Mouse (Mus musculus) hindbrain, embryonic 14.5 days (tissue): ENCODE measurements around the gene Klhl32. TPM values are rescaled to one million over a fixed set of nuclear protein-coding genes. Genes with fewer than 3 reads are reported as not detected.
"Not testable (repeated sequence)": the region's sequence is repeated elsewhere in the genome, so short reads cannot be mapped to it uniquely, and the experiment has no call there.

ENCODE experiments used
- ATAC-seq: fragments of 200-750 bp; cut with Nextera tagmentation; 2 replicates; pipeline ENCODE4 v1.8.0; 2017; ENCODE audit warnings: moderate number of reproducible peaks, mild to moderate bottlenecking, moderate TSS enrichment, moderate library complexity; ENCODE audit not compliant: low FRiP score
- DNase-seq: peaks from one replicate; pipeline ENCODE4 v3.0.0-alpha.2; 2015; ENCODE audit warnings: low spot score
- H3K27ac ChIP-seq: fragments of 300-500 bp; sonication (generic); 2 replicates; pipeline ENCODE4 v1.5.1; 2014; ENCODE audit warnings: mild to moderate bottlenecking, moderate library complexity
- H3K27me3 ChIP-seq: fragments of 300-500 bp; sonication (generic); 2 replicates; pipeline ENCODE4 v1.6.1; 2014; ENCODE audit warnings: mild to moderate bottlenecking, low read length, mixed read lengths; ENCODE audit not compliant: control insufficient read depth, insufficient read depth
- H3K36me3 ChIP-seq: fragments of 300-500 bp; sonication (generic); replicated peaks from 2 replicates; pipeline ENCODE4 v1.6.1; 2014; ENCODE audit not compliant: control insufficient read depth, insufficient read depth
- H3K4me1 ChIP-seq: fragments of 300-500 bp; sonication (generic); replicated peaks from 2 replicates; pipeline ENCODE4 v1.6.1; 2014; ENCODE audit warnings: antibody characterized with exemption, low read length, mixed read lengths; ENCODE audit not compliant: control insufficient read depth, insufficient read depth
- H3K4me2 ChIP-seq: fragments of 300-500 bp; sonication (generic); replicated peaks from 2 replicates; pipeline ENCODE4 v1.6.1; 2014; ENCODE audit warnings: mild to moderate bottlenecking, moderate library complexity
- H3K4me3 ChIP-seq: fragments of 300-500 bp; sonication (generic); replicated peaks from 2 replicates; pipeline ENCODE4 v1.5.1; 2014; ENCODE audit warnings: mild to moderate bottlenecking, low read length
- H3K9ac ChIP-seq: fragments of 300-500 bp; sonication (generic); 2 replicates; pipeline ENCODE4 v1.6.1; 2014
- H3K9me3 ChIP-seq: fragments of 300-500 bp; sonication (generic); 2 replicates; pipeline ENCODE4 v1.6.1; 2016; ENCODE audit warnings: low read length; ENCODE audit not compliant: control insufficient read depth
- WGBS: fragments of 180-500 bp; shearing (Covaris S2); extraction: QIAGEN DNeasy Blood & Tissue Kit; methylation state at CpG from one replicate; pipeline ENCODE4 v1.1.7; 2014; 5-methylcytosine and 5-hydroxymethylcytosine counted together
- polyA plus RNA-seq: library from polyadenylated mRNA; unstranded; fragments of >200 nt; fragmentation: Nextera tagmentation; extraction: Ambion mirVana; gene quantifications from 2 replicates; pipeline ENCODE4 v1.2.1, GENCODE M21; 2014

The Klhl32 gene
- 29.8 and 31.2 TPM in 2 replicates for polyA plus RNA-seq

GRCm38 (mm10) chr4:24850401-24851325, at the start of gene Klhl32:
Klhl32 (minus strand) TSS chr4:24851124.
- H3K27me3 ChIP-seq, result no peaks in the 10 kb centered on the region
- ATAC-seq, result peak; percentile 94
- H3K4me1 ChIP-seq, result peaks cover 27% of the 10 kb centered on the region; the same call in 1 of the 2 replicates
- peak; percentile 84 for DNase-seq
- peak within 1 kb of the TSS; percentile 79 for H3K9ac ChIP-seq
- H3K27ac ChIP-seq, result peak within 1 kb of the TSS; percentile 93
- H3K4me3 ChIP-seq, result peak within 1 kb of the TSS; percentile 72
- under 1% methylated on average over 63 of the region's 63 CpGs for WGBS
- H3K4me2 ChIP-seq, result peak within 1 kb of the TSS; percentile 63
- no peaks in the 10 kb centered on the region for H3K36me3 ChIP-seq
- no peaks in the 10 kb centered on the region for H3K9me3 ChIP-seq

GRCm38 (mm10) chr4:24899146-24899545, 48.2 kb upstream of the Klhl32 start:
- H3K4me1 ChIP-seq, result peaks cover 11% of the 10 kb centered on the region
- H3K27ac ChIP-seq, result no peak overlapping the region
- H3K36me3 ChIP-seq, result peaks cover 27% of the 10 kb centered on the region
- H3K4me2 ChIP-seq, result peak overlapping the region; percentile 56
- H3K27me3 ChIP-seq, result no peaks in the 10 kb centered on the region
- H3K9me3 ChIP-seq, result no peaks in the 10 kb centered on the region
- no peak for DNase-seq
- 29% methylated on average over 4 of the region's 4 CpGs for WGBS
- H3K4me3 ChIP-seq, result peak overlapping the region; percentile 85
- ATAC-seq, result no peak
- peak overlapping the region; percentile 77 for H3K9ac ChIP-seq

GRCm38 (mm10) chr4:24898636-24899035, 47.7 kb upstream of the Klhl32 start:
- Histone ChIP-seq H3K27me3 (no peaks in the 10 kb centered on the region), H3K4me3 (peak overlapping the region; percentile 85), H3K27ac (no peak overlapping the region; the same call in 1 of the 2 replicates), H3K9me3 (no peaks in the 10 kb centered on the region), H3K4me2 (peak overlapping the region; percentile 56), H3K9ac (peak overlapping the region; percentile 77), H3K36me3 (peaks cover 27% of the 10 kb centered on the region), H3K4me1 (peaks cover 11% of the 10 kb centered on the region)
- DNase-seq (no peak), ATAC-seq (no peak)
- 25% methylated on average over 8 of the region's 8 CpGs for WGBS

DNA sequence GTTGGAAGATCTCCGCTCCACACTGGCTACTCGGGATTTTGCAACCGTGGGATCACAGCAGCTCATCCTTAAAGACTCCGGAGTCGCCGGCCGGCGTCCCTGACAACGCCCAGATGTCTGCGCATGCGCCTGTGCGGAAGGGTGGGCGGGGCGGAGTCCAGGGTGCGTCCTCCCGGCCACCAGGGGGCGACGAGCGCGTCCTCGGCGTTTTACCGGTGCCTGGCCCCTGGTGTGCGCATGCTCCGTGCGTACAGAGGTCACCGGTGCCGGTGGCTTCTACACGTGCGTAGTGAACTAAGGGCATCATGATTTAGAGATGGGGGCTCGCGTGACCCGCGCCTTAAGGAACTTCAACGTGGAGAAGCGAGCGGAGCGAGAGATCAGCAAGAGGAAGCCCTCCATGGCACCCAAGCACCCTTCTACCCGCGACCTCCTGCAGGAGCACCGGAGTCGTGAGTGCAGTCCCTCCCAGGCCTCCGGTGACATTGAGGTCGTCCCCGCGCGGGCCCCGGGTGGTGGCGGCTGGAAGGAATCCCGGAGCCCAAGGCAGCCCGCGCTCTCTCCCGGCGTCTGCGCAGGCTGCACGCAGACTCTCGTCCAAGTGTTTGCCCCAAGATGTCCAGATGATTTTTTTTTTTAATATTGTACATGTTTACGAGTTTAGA, 47.1 kb upstream of the Klhl32 start, which contains the start of gene Ndufaf4:
Ndufaf4 (plus strand) TSS at position 233 of the 665 bp plus-strand sequence.
- WGBS, result under 1% methylated on average over 58 of the region's 58 CpGs

GRCm38 (mm10) chr4:24897351-24897750, 46.4 kb upstream of the Klhl32 start:
- H3K27me3 ChIP-seq, result no peaks in the 10 kb centered on the region
- 21% methylated on average over 7 of the region's 7 CpGs for WGBS

More for the DNA sequence above, 47.1 kb upstream of the Klhl32 start, which contains the start of gene Ndufaf4:
- Histone ChIP-seq H3K9ac (peak within 1 kb of the TSS; percentile 77), H3K36me3 (peaks cover 21% of the 10 kb centered on the region), H3K4me3 (peak within 1 kb of the TSS; percentile 85), H3K27ac (peak within 1 kb of the TSS; percentile 67), H3K4me2 (peak within 1 kb of the TSS; percentile 56), H3K9me3 (no peaks in the 10 kb centered on the region), H3K4me1 (peaks cover 11% of the 10 kb centered on the region), H3K27me3 (no peaks in the 10 kb centered on the region)
- ATAC-seq (peak; percentile 98), DNase-seq (peak; percentile 98)

GRCm38 (mm10) chr4:24896829-24897228, 45.9 kb upstream of the Klhl32 start:
- 2% methylated on average over 1 of the region's 1 CpGs for WGBS
- no peaks in the 10 kb centered on the region for H3K27me3 ChIP-seq
- H3K27ac ChIP-seq, result no peak overlapping the region
- peak; percentile 85 for DNase-seq
- peaks cover 11% of the 10 kb centered on the region for H3K4me1 ChIP-seq
- H3K4me3 ChIP-seq, result 0 out of 2 replicates have a peak overlapping the region, but pooled peaks have one; percentile 85
- peaks cover 12% of the 10 kb centered on the region; the same call in 1 of the 2 replicates for H3K36me3 ChIP-seq
- no peak for ATAC-seq
- no peak overlapping the region for H3K9ac ChIP-seq
- H3K9me3 ChIP-seq, result 0 out of 2 replicates have a peak, but pooled peaks cover 4% of the 10 kb centered on the region
- H3K4me2 ChIP-seq, result peak overlapping the region; percentile 56

More at GRCm38 (mm10) chr4:24897351-24897750, 46.4 kb upstream of the Klhl32 start:
- peak overlapping the region; percentile 85 for H3K4me3 ChIP-seq
- peak overlapping the region; percentile 56 for H3K4me2 ChIP-seq
- H3K36me3 ChIP-seq, result peaks cover 16% of the 10 kb centered on the region; the same call in 1 of the 2 replicates
- no peak for DNase-seq
- no peak overlapping the region; the same call in 1 of the 2 replicates for H3K27ac ChIP-seq
- H3K9me3 ChIP-seq, result 0 out of 2 replicates have a peak, but pooled peaks cover 4% of the 10 kb centered on the region
- peak; percentile 41 for ATAC-seq
- H3K9ac ChIP-seq, result peak overlapping the region; percentile 54
- peaks cover 11% of the 10 kb centered on the region for H3K4me1 ChIP-seq

- DNase-seq (no peak), ATAC-seq (no peak)
- Histone ChIP-seq H3K27me3 (no peaks in the 10 kb centered on the region), H3K36me3 (no peaks in the 10 kb centered on the region), H3K4me2 (no peak overlapping the region), H3K27ac (no peak overlapping the region), H3K9ac (no peak overlapping the region), H3K4me3 (no peak overlapping the region), H3K4me1 (peaks cover 11% of the 10 kb centered on the region), H3K9me3 (0 out of 2 replicates have a peak, but pooled peaks cover 4% of the 10 kb centered on the region)
- 82% methylated on average over 4 of the region's 4 CpGs for WGBS
Measured at GRCm38 (mm10) chr4:24894625-24895024, 43.7 kb upstream of the Klhl32 start.

- H3K4me1 ChIP-seq, H3K9me3 ChIP-seq, H3K36me3 ChIP-seq, H3K27ac ChIP-seq, H3K27me3 ChIP-seq, DNase-seq, H3K4me3 ChIP-seq, H3K9ac ChIP-seq, ATAC-seq, H3K4me2 ChIP-seq: not testable (repeated sequence)
- WGBS, result 61% methylated on average over 2 of the region's 2 CpGs
Measured at GRCm38 (mm10) chr4:24892293-24892692, 41.4 kb upstream of the Klhl32 start.

- H3K9ac ChIP-seq, H3K36me3 ChIP-seq, H3K27ac ChIP-seq, H3K4me1 ChIP-seq, H3K4me3 ChIP-seq, ATAC-seq, DNase-seq, H3K27me3 ChIP-seq, H3K4me2 ChIP-seq, H3K9me3 ChIP-seq: not testable (repeated sequence)
- 31% methylated on average over 2 of the region's 2 CpGs for WGBS
Measured at GRCm38 (mm10) chr4:24889386-24889785, 38.5 kb upstream of the Klhl32 start.
